Mouse (Mus musculus) frontal cortex, postnatal 25 days (tissue): ENCODE results near the gene Map2k5.

ENCODE experiments used
- DNase-seq, 2 experiments: peaks; one replicate each; pipeline ENCODE4 v3.0.0; 2022; ENCODE audit warnings: low spot score in 2 of 2

Map2k5 gene

GRCm38 (mm10) chr9:63377270-63378142 lies at the start of gene Map2k5:
Map2k5 (minus strand) TSS chr9:63377902.
- DNase-seq, result peak; percentile 76 to 82

GRCm38 (mm10) chr9:63421096-63421736 lies 43.5 kb upstream of the Map2k5 start:
- DNase-seq, result no peak

DNA sequence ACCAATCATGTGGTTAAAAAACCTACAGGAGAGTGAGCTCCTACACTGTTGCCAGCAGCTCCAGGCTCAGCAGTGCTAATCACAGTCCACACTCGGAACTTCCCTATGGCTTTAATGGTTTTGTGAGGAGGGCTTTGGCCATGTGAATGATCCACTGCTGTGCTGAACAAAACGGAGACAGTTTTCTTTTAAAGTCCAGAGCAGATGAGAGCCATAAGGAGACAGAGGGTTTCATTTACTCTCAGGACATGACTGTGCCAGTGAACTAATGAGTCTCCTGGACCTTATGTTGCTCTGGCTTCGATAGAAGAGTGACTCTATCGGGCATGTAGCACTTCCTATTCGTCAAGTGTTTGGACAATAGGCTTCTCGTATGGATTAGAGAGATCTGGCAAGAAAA lies 42.7 kb upstream of the Map2k5 start:
- DNase-seq, result no peak

- no peak for DNase-seq
Measured at GRCm38 (mm10) chr9:63400176-63400575, 22.5 kb upstream of the Map2k5 start.

- DNase-seq, result no peak
Measured at GRCm38 (mm10) chr9:63399463-63399815, 21.7 kb upstream of the Map2k5 start.

GRCm38 (mm10) chr9:63398611-63399462 lies 21.1 kb upstream of the Map2k5 start, which contains the start of gene 2300009A05Rik:
2300009A05Rik (minus strand) TSS chr9:63399246.
- DNase-seq, result peak; percentile 87 to 89

DNA sequence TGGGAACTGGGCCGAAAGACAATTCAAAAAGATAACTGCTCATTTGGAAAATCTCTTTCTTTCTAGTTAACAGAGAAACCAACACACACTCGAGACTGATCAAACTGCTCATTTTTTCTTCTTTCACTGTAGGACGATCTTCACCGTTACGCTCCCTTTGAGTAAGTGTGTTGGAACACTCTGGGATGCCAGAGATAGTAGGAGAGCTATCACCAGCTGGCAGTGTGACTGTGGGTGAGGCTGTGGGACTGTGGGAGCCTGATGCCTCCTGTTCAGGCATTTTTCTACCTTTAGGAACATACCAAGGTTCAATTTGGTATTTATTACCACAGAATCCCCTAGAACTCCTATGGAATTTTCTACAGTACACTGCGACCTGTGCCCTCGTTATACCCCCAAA lies 17.9 kb upstream of the Map2k5 start:
- no peak for DNase-seq

GRCm38 (mm10) chr9:63391307-63391706 lies 13.6 kb upstream of the Map2k5 start:
- no peak for DNase-seq

DNA sequence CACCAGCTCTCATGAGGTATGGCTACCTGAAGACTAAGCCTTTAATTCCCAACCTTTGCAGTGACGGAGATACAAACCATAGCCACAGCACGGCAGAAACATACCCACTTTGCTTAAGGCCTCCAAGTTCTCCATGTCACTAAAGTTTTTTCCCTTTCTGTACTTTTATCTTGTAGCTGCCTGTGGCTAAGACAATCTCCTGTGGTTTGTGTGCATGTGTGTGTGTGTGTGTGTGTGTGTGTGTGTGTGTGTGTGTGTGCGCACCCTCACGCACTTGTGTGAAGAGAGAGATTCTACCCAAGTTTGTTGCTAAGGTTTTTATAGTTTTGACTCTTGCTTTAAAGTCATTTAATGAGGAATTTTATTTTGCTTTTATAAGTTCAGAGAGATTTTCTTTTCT lies 5.1 kb upstream of the Map2k5 start:
- no peak for DNase-seq

DNA sequence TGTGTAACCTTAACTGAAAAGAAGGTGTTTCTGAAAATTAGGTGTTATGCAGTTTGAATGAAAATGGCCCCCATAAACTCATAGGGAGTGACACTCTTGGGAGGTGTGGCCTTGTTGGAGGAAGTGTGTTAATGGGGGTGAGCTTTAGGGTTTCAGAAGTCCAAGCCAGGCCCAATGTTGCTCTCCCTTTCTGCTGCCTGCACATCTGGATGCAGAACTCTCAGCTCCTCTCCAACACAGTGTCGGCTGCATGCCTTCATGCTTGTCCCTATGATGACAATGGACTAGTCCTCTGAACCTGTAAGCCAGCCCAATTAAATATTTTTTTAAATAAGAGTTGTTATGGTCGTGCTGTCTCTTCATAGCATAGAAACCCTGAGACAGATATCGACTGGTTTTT lies 2.6 kb upstream of the Map2k5 start:
- no peak for DNase-seq

- DNase-seq, result no peak
Measured at GRCm38 (mm10) chr9:63378174-63378573, 472 bp upstream of the Map2k5 start.

DNA sequence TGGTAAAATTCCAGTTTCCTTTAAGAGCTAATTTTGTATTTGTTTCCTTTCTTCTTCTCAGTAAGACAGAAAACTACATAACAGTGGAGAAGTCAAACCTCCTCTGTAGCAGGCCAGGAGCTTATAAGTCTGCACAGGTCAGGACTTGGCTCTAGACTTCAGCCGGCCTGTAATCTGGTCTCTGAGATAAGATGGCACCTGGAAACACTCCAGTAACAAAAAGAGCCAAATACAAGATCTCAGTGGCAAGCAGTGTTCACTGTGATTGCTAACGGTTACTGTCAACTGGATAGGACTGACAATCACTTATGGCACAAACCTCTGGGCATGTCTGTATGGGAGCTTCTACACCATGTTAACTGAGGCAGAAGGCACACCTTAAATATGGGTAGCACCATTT lies 4.4 kb downstream of the Map2k5 start:
- no peak for DNase-seq

GRCm38 (mm10) chr9:63372541-63372940 lies 5.2 kb downstream of the Map2k5 start:
- DNase-seq, result no peak

- DNase-seq, result no peak
Measured at GRCm38 (mm10) chr9:63360410-63360809, 17.3 kb downstream of the Map2k5 start.

- DNase-seq, result peak in 1 of 2 experiments; percentile 12
Measured at GRCm38 (mm10) chr9:63359016-63359415, 18.7 kb downstream of the Map2k5 start.

- DNase-seq, result no peak
Measured at GRCm38 (mm10) chr9:63356721-63357120, 21.0 kb downstream of the Map2k5 start.

DNA sequence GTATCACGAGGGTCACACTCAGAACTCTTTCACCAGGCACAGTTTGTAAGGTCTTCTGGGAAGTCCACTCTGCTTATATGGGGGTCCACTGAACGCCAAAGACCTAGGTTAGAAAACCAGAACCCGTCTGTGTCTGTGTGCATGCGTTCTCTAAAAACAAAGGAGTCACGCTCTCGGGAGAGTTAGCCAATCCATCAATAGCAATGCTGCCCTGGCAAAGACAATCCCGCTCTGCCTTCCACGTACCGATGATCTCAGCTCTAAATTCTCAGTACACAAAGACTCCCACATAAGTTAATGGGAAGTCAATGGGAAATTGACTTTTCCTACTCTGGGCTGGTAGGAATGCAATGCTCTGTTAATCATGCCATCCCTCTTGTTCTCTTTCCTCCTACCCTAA lies 21.4 kb downstream of the Map2k5 start:
- no peak for DNase-seq

DNA sequence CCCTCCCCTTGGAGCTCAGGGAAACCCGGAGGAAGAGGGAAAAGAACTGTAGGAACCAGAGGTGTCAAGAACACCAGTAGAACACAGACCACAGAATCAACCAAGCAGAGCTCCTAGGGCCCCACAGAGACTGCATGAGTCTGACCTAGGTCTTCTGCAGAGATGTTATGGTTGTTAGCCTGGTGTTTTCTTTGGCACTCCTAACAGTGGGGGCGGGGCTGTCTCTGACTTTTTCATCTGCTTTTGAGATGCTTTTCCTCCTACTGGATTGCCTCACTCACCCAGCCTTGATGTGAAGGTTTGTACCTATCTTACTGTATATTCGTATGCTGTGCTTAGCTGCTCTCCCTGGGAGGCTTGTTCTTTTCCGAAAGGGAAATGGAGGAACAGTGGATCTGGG lies 23.5 kb downstream of the Map2k5 start:
- no peak for DNase-seq

DNA sequence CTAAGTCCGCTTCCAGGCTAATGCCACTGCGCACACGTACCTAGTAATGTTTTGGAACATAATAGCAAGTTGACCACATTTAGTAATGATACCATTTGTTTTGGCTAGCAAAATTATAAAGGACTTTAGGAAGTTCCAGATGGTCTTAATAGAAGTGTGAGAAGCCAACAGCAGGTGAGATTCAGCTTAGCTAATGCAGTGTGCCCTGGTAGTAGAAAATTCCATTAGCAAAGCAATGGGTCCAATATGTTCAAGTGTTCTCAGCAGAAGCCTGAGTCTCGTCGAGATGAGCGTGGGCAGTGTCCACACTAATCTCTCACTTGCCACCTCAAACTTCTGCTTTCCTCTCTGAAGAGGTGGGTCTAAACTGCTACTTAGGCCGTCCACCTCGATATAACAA lies 27.7 kb downstream of the Map2k5 start:
- no peak for DNase-seq

- DNase-seq, result no peak
Measured at GRCm38 (mm10) chr9:63349241-63349640, 28.5 kb downstream of the Map2k5 start.

DNA sequence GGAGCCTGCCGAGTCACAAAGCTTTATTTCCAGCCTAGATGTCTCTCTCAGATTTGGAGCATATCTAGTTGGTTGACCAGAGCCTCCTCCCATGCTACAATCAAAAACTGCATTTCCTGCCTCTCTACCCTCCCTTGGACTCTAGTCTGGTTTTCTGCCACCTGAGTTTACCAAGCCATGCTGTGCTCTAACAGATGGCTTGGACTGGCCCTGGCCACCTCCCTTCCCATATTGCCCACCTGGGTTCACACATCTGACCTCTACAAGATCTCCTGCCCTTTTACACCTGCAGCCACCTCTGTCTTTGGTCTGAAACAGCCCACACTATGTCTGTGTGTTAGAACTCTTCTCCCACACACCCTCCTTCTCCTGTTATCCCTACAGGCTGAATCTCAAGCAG lies 29.6 kb downstream of the Map2k5 start:
- DNase-seq, result no peak

DNA sequence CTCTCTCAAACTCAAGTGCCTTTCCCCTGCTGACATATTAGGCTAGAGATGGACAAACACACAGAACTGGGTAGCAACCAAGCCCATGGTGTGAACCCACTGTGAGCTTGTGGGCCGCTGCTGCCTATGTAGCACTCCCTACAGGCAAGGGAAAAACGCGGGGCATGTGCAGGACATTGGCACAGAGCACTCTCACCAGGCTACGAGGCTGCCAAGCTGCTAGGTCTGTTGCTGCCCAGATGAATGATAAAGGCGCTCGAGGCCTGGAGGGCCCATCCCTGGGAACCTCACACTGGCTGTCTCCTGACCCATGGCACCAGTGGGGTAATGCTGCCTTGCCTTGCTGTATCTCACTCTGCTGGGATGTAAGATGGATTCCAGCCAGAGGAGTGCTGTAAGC lies 31.7 kb downstream of the Map2k5 start:
- no peak for DNase-seq
